Mouse (Mus musculus) C2C12 (cell line): Measurements from ENCODE around the gene Cep164. TPM values are rescaled to one million over a fixed set of nuclear protein-coding genes. Genes with fewer than 3 reads are reported as not detected.
"Not testable (repeated sequence)": the region's sequence is repeated elsewhere in the genome, so short reads cannot be mapped to it uniquely, and the experiment has no call there.

Experiments used
- H3K27me3 ChIP-seq: one replicate; pipeline ENCODE4 v1.6.1; 2011; ENCODE audit not compliant: control insufficient read depth, insufficient read depth, insufficient read length
- H3K36me3 ChIP-seq: one replicate; pipeline ENCODE4 v1.6.1; 2011; ENCODE audit not compliant: control insufficient read depth, insufficient read depth
- H3K4me3 ChIP-seq: one replicate; pipeline ENCODE4 v1.5.1; 2011; ENCODE audit warnings: mild to moderate bottlenecking, control low read depth; ENCODE audit not compliant: poor library complexity, insufficient read depth, severe bottlenecking
- H3K79me2 ChIP-seq: one replicate; pipeline ENCODE4 v1.6.1; 2011; ENCODE audit not compliant: control insufficient read depth, insufficient read depth
- H3K79me3 ChIP-seq: one replicate; pipeline ENCODE4 v1.6.1; 2011; ENCODE audit warnings: low read depth, control low read depth
- H3ac ChIP-seq: one replicate; pipeline ENCODE3; 2011; ENCODE audit warnings: low read depth; ENCODE audit not compliant: control insufficient read depth, insufficient read length
- CEBPB ChIP-seq: IDR thresholded peaks from one replicate; pipeline ENCODE4 v1.6.1; 2011; ENCODE audit warnings: low read depth, mild to moderate bottlenecking, control low read depth, moderate library complexity
- CTCF ChIP-seq: IDR thresholded peaks from one replicate; pipeline ENCODE4 v1.5.1; 2011; ENCODE audit not compliant: control insufficient read depth, insufficient read depth, insufficient read length
- FOSL1 ChIP-seq: IDR thresholded peaks from one replicate; pipeline ENCODE4 v1.8.0; 2011; ENCODE audit warnings: mild to moderate bottlenecking, low read length; ENCODE audit not compliant: poor library complexity, insufficient read depth, severe bottlenecking
- MAX ChIP-seq: IDR thresholded peaks from one replicate; pipeline ENCODE4 v1.6.1; 2011; ENCODE audit warnings: mild to moderate bottlenecking, control low read depth
- MYOD1 ChIP-seq: IDR thresholded peaks from one replicate; pipeline ENCODE4 v1.6.1; 2011; ENCODE audit warnings: low read depth; ENCODE audit not compliant: control insufficient read depth, insufficient read length
- MYOG ChIP-seq: IDR thresholded peaks from one replicate; pipeline ENCODE4 v1.6.1; 2011; ENCODE audit not compliant: control insufficient read depth, insufficient read length; ENCODE audit errors: extremely low read depth
- USF1 ChIP-seq: IDR thresholded peaks from one replicate; pipeline ENCODE4 v1.6.1; 2011; ENCODE audit warnings: low read depth, mild to moderate bottlenecking, control low read depth, moderate library complexity
- polyA plus RNA-seq: library from polyadenylated mRNA; unstranded; fragments of >200 nt; fragmentation: generic; extraction: Trizol; gene quantifications from one replicate; pipeline ENCODE4 v1.2.1, GENCODE M21; 2012; ENCODE audit warnings: missing spikeins

The Cep164 gene
- polyA plus RNA-seq, 1 experiment: 12.7 TPM

DNA sequence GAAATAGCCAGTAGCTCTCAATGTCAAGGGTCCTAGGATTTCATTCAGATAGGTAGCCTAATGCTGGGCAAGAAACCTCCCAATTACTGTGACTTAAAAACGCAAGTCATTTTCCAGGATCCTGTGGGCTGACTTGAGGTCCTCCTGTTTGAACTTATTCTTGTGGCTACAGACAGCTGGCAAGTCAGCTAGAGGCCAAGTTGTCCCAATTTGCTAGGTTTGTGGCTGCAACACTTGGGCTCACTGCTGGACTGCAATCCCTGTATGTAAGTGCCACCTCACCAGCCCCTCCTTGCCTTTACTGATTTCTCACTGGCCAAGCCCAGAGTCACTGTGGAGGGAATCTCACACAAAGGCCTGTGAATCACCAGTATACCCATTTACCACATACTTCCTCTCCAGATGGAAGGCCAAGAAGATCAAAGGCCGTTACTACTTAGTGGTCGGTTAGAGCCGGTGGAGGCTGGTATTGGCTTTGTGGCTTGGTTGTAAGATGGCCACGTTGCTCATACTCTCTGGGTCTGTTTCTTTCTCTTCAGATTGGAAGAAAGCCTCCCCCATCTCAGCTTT lies 18.5 kb upstream of the Cep164 start:
- peak; percentile 32 for TF ChIP-seq MYOD1
- peak; percentile 30 for TF ChIP-seq MAX
- no peak for TF ChIP-seq FOSL1
- no peak for TF ChIP-seq CEBPB
- no peak for TF ChIP-seq USF1
- Histone ChIP-seq H3K27me3 (no peaks in the 10 kb centered on the region), H3K79me3 (peaks cover 32% of the 10 kb centered on the region), H3K4me3 (no peak overlapping the region), H3K36me3 (no peaks in the 10 kb centered on the region), H3ac (no peak overlapping the region), H3K79me2 (peaks cover 69% of the 10 kb centered on the region)

DNA sequence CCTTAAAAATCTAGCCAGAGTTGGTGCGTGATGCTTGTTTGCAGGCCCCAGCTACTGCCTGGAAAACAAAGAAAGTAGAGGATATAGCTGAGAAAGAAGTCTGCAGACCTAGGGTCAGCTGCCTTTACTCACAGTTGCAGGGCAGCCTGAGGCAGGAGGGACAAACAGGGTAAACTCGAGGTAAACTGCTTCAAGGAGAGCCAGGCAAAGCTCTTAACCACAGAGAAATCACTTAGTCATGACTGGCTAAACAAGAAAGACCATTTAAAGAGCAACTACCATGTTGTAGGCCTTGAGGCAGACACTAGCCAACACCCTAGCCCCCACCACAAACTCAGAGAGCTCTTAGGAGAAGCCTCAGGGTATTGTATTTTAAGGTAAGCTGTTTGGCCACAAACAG lies 17.7 kb upstream of the Cep164 start:
- not testable (repeated sequence) for H3K36me3 ChIP-seq, H3K4me3 ChIP-seq, H3K27me3 ChIP-seq, H3ac ChIP-seq
- peaks cover 40% of the 10 kb centered on the region for H3K79me3 ChIP-seq
- peaks cover 76% of the 10 kb centered on the region for H3K79me2 ChIP-seq

DNA sequence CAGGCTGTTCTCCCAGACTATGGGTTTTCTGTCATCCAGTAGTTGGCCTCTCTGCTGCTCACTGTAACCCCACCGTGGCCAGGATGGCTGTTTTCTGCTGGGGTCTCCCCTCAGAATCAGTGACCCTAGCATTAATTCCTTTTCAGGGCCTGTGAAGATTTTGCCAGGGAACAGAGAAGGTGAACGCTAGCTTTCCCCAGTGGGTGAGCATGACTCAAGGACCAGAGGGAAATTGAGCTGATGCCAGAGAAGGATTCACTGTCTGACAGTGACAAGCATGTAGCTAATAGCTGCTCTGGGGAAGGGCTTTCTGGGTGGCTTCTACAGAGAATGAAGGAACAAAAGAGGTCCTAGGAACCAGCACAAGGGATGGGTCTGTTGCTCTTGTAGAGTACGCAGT lies 17.1 kb upstream of the Cep164 start:
- no peak overlapping the region for H3K4me3 ChIP-seq
- H3K27me3 ChIP-seq: no peaks in the 10 kb centered on the region
- H3K36me3 ChIP-seq: no peaks in the 10 kb centered on the region
- TF ChIP-seq MYOG (no peak), FOSL1 (no peak), MAX (no peak), CEBPB (no peak), MYOD1 (no peak), USF1 (no peak), CTCF (no peak)
- H3K79me3 ChIP-seq: peaks cover 42% of the 10 kb centered on the region
- H3ac ChIP-seq: peak overlapping the region; percentile 18
- H3K79me2 ChIP-seq: peaks cover 76% of the 10 kb centered on the region

DNA sequence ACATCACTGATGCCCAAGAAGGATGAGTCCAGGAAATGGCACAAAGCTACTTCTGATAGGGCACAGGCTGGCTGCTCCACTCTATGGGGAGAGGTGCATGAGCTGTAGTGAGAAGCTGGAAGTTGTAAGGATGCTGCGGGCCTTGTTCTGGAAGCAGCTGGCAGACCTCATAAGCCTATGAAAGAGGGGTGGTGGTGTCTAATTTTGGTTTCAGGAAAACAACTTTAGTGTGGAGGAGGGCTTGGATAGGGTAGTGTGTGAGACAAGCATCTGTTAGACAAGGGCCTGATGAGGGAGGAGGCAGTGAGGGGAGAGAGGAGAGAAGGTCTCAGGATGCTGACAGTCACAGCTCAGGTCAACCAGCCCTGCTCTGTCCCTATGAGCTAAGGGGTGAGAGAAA lies 15.3 kb upstream of the Cep164 start:
- TF ChIP-seq MYOD1: no peak

DNA sequence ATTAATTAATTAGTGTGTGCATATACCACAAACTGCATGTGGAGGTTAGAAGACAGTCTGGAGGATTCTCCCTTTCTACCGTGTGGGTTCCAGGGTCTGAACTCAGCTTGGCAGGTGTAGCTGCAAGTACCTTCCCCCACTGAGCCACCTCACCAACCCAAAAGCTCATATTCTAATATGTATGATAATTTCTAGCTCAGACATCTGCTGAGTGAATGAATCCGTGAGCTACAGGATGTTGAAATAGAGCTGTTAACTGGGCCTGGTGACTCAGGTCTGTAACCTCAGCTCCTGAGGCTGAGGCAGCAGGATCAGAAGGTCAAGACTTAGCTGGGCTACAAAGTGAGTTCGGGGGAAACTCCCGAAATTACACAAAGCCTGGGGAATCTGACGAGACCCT lies 14.5 kb upstream of the Cep164 start:
- H3ac ChIP-seq: no peak overlapping the region
- no peak overlapping the region for H3K4me3 ChIP-seq
- TF ChIP-seq CEBPB (peak; percentile 81), CTCF (no peak)

More for the DNA sequence above, 15.3 kb upstream of the Cep164 start:
- Histone ChIP-seq H3K4me3 (no peak overlapping the region), H3K27me3 (no peaks in the 10 kb centered on the region), H3K79me2 (peaks cover 76% of the 10 kb centered on the region), H3K79me3 (peaks cover 44% of the 10 kb centered on the region), H3ac (no peak overlapping the region), H3K36me3 (no peaks in the 10 kb centered on the region)

DNA sequence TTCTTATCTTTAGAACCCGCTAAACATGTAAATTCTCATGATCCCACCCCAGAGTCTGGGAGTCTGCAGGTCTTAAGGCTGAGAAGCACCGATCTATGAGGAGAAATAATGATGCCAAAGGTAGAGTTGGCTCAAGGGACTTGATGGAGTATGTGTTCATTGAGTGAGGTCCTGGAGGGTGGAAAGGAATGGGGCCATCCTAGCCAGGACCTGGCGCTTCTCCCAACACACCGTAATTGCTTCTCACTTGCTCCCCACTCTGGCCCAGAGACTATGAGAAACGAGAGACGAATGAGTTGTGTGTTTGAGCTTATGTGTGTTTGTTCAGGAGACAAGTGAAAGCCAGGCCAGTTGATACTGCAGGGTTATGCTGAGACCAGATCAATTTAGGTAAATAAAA lies 13.0 kb upstream of the Cep164 start:
- Histone ChIP-seq H3ac (no peak overlapping the region), H3K36me3 (no peaks in the 10 kb centered on the region), H3K27me3 (no peaks in the 10 kb centered on the region), H3K79me2 (peaks cover 66% of the 10 kb centered on the region), H3K4me3 (no peak overlapping the region), H3K79me3 (peaks cover 36% of the 10 kb centered on the region)
- TF ChIP-seq CEBPB (no peak), MYOD1 (no peak), CTCF (no peak), MYOG (no peak), MAX (no peak), USF1 (no peak), FOSL1 (no peak)

More for the DNA sequence above, 14.5 kb upstream of the Cep164 start:
- Histone ChIP-seq H3K27me3 (no peaks in the 10 kb centered on the region), H3K36me3 (no peaks in the 10 kb centered on the region), H3K79me3 (peaks cover 41% of the 10 kb centered on the region), H3K79me2 (peaks cover 72% of the 10 kb centered on the region)
